Mouse (Mus musculus): ENCODE results near the gene Fyb. TPM values are rescaled to one million over a fixed set of nuclear protein-coding genes. Genes with fewer than 3 reads are reported as not detected.

Gene Fyb
- polyA plus RNA-seq, 1 experiment from 2014 or later, result 3.2 TPM

GRCm38 (mm10) chr15:6623529-6624228, 101.0 kb downstream of the Fyb start:
- H3K36me3 ChIP-seq (ENCODE audit: control insufficient read depth, insufficient read depth, low read length), result no peaks in the 10 kb centered on the region
- no peak overlapping the region for H3K4me3 ChIP-seq (ENCODE audit: low read length)
- no peak for ATAC-seq (ENCODE audit: low FRiP score, low TSS enrichment)
- no peak overlapping the region for H3K4me2 ChIP-seq (replicated peaks; ENCODE audit: low read depth, low read length)
- 0 out of 2 replicates have a peak, but pooled peaks cover 4% of the 10 kb centered on the region for H3K4me1 ChIP-seq (ENCODE audit: control insufficient read depth, insufficient read depth, low read length)
- H3K9ac ChIP-seq (ENCODE audit: low read depth, low read length), result no peak overlapping the region
- no peaks in the 10 kb centered on the region for H3K9me3 ChIP-seq (ENCODE audit: control insufficient read depth, low read length)
- no peaks in the 10 kb centered on the region for H3K27me3 ChIP-seq (ENCODE audit: control insufficient read depth, insufficient read depth, low read length)
- WGBS, result 84% methylated on average over 8 of the region's 8 CpGs
- H3K27ac ChIP-seq (ENCODE audit: low read depth, low read length), result no peak overlapping the region

- Histone ChIP-seq H3K9ac (ENCODE audit: low read depth, low read length) (peak overlapping the region; percentile 28; the same call in 1 of the 2 replicates), H3K27me3 (ENCODE audit: control insufficient read depth, insufficient read depth, low read length) (no peaks in the 10 kb centered on the region), H3K27ac (ENCODE audit: low read depth, low read length) (no peak overlapping the region), H3K36me3 (ENCODE audit: control insufficient read depth, insufficient read depth, low read length) (no peaks in the 10 kb centered on the region), H3K4me3 (ENCODE audit: low read length) (peak overlapping the region; percentile 28), H3K4me1 (ENCODE audit: control insufficient read depth, insufficient read depth, low read length) (0 out of 2 replicates have a peak, but pooled peaks cover 4% of the 10 kb centered on the region), H3K4me2 (replicated peaks; ENCODE audit: low read depth, low read length) (peak overlapping the region; percentile 44), H3K9me3 (ENCODE audit: control insufficient read depth, low read length) (no peaks in the 10 kb centered on the region)
- ATAC-seq (ENCODE audit: low FRiP score, low TSS enrichment), result peak; percentile 17; the same call in 1 of the 2 replicates
- 9% methylated on average over 18 of the region's 18 CpGs for WGBS
Measured at GRCm38 (mm10) chr15:6624365-6625182, 101.9 kb downstream of the Fyb start.

GRCm38 (mm10) chr15:6625607-6626033, 103.0 kb downstream of the Fyb start:
- no peaks in the 10 kb centered on the region for H3K36me3 ChIP-seq (ENCODE audit: control insufficient read depth, insufficient read depth, low read length)
- WGBS, result 2% methylated on average over 6 of the region's 6 CpGs
- no peak for ATAC-seq (ENCODE audit: low FRiP score, low TSS enrichment)

GRCm38 (mm10) chr15:6626123-6626522, 103.5 kb downstream of the Fyb start:
- no peak overlapping the region for H3K9ac ChIP-seq (ENCODE audit: low read depth, low read length)
- H3K4me2 ChIP-seq (replicated peaks; ENCODE audit: low read depth, low read length), result no peak overlapping the region
- H3K9me3 ChIP-seq (ENCODE audit: control insufficient read depth, low read length), result no peaks in the 10 kb centered on the region
- H3K36me3 ChIP-seq (ENCODE audit: control insufficient read depth, insufficient read depth, low read length), result no peaks in the 10 kb centered on the region
- ATAC-seq (ENCODE audit: low FRiP score, low TSS enrichment), result no peak
- no peak overlapping the region for H3K27ac ChIP-seq (ENCODE audit: low read depth, low read length)
- 0 out of 2 replicates have a peak, but pooled peaks cover 4% of the 10 kb centered on the region for H3K4me1 ChIP-seq (ENCODE audit: control insufficient read depth, insufficient read depth, low read length)
- 76% methylated on average over 5 of the region's 5 CpGs for WGBS
- H3K4me3 ChIP-seq (ENCODE audit: low read length), result no peak overlapping the region
- no peaks in the 10 kb centered on the region for H3K27me3 ChIP-seq (ENCODE audit: control insufficient read depth, insufficient read depth, low read length)

More at GRCm38 (mm10) chr15:6625607-6626033, 103.0 kb downstream of the Fyb start:
- no peaks in the 10 kb centered on the region for H3K9me3 ChIP-seq (ENCODE audit: control insufficient read depth, low read length)
- H3K27ac ChIP-seq (ENCODE audit: low read depth, low read length), result no peak overlapping the region
- H3K9ac ChIP-seq (ENCODE audit: low read depth, low read length), result no peak overlapping the region
- 0 out of 2 replicates have a peak, but pooled peaks cover 4% of the 10 kb centered on the region for H3K4me1 ChIP-seq (ENCODE audit: control insufficient read depth, insufficient read depth, low read length)
- no peaks in the 10 kb centered on the region for H3K27me3 ChIP-seq (ENCODE audit: control insufficient read depth, insufficient read depth, low read length)
- peak overlapping the region; percentile 6; the same call in 1 of the 2 replicates for H3K4me3 ChIP-seq (ENCODE audit: low read length)
- peak overlapping the region; percentile 15; the same call in 1 of the 2 replicates for H3K4me2 ChIP-seq (replicated peaks; ENCODE audit: low read depth, low read length)

GRCm38 (mm10) chr15:6628431-6629077, 105.9 kb downstream of the Fyb start:
- ATAC-seq (ENCODE audit: low FRiP score, low TSS enrichment), result no peak
- H3K27me3 ChIP-seq (ENCODE audit: control insufficient read depth, insufficient read depth, low read length), result no peaks in the 10 kb centered on the region
- H3K9ac ChIP-seq (ENCODE audit: low read depth, low read length), result no peak overlapping the region
- H3K36me3 ChIP-seq (ENCODE audit: control insufficient read depth, insufficient read depth, low read length), result no peaks in the 10 kb centered on the region
- no peaks in the 10 kb centered on the region for H3K9me3 ChIP-seq (ENCODE audit: control insufficient read depth, low read length)
- H3K27ac ChIP-seq (ENCODE audit: low read depth, low read length), result no peak overlapping the region
- no peak overlapping the region for H3K4me3 ChIP-seq (ENCODE audit: low read length)
- WGBS, result 91% methylated on average over 5 of the region's 6 CpGs
- H3K4me1 ChIP-seq (ENCODE audit: control insufficient read depth, insufficient read depth, low read length), result 0 out of 2 replicates have a peak, but pooled peaks cover 4% of the 10 kb centered on the region
- H3K4me2 ChIP-seq (replicated peaks; ENCODE audit: low read depth, low read length), result no peak overlapping the region

- no peaks in the 10 kb centered on the region for H3K9me3 ChIP-seq (ENCODE audit: control insufficient read depth, low read length)
- ATAC-seq (ENCODE audit: low FRiP score, low TSS enrichment), result no peak
- H3K4me1 ChIP-seq (ENCODE audit: control insufficient read depth, insufficient read depth, low read length), result 0 out of 2 replicates have a peak, but pooled peaks cover 4% of the 10 kb centered on the region
- no peaks in the 10 kb centered on the region for H3K36me3 ChIP-seq (ENCODE audit: control insufficient read depth, insufficient read depth, low read length)
- H3K4me3 ChIP-seq (ENCODE audit: low read length), result no peak overlapping the region
- no peaks in the 10 kb centered on the region for H3K27me3 ChIP-seq (ENCODE audit: control insufficient read depth, insufficient read depth, low read length)
- no peak overlapping the region for H3K27ac ChIP-seq (ENCODE audit: low read depth, low read length)
- no peak overlapping the region for H3K4me2 ChIP-seq (replicated peaks; ENCODE audit: low read depth, low read length)
- H3K9ac ChIP-seq (ENCODE audit: low read depth, low read length), result no peak overlapping the region
- 44% methylated on average over 4 of the region's 4 CpGs for WGBS
Measured at GRCm38 (mm10) chr15:6629174-6629573, 106.5 kb downstream of the Fyb start.

GRCm38 (mm10) chr15:6635405-6635804, 112.8 kb downstream of the Fyb start:
- Histone ChIP-seq H3K4me3 (ENCODE audit: low read length) (no peak overlapping the region), H3K4me1 (ENCODE audit: control insufficient read depth, insufficient read depth, low read length) (no peaks in the 10 kb centered on the region), H3K9ac (ENCODE audit: low read depth, low read length) (no peak overlapping the region), H3K27me3 (ENCODE audit: control insufficient read depth, insufficient read depth, low read length) (no peaks in the 10 kb centered on the region), H3K9me3 (ENCODE audit: control insufficient read depth, low read length) (no peaks in the 10 kb centered on the region), H3K27ac (ENCODE audit: low read depth, low read length) (no peak overlapping the region), H3K36me3 (ENCODE audit: control insufficient read depth, insufficient read depth, low read length) (no peaks in the 10 kb centered on the region), H3K4me2 (replicated peaks; ENCODE audit: low read depth, low read length) (no peak overlapping the region)
- ATAC-seq (ENCODE audit: low FRiP score, low TSS enrichment), result no peak
- 67% methylated on average over 3 of the region's 3 CpGs for WGBS

- Histone ChIP-seq H3K27ac (ENCODE audit: low read depth, low read length) (no peak overlapping the region), H3K9me3 (ENCODE audit: control insufficient read depth, low read length) (no peaks in the 10 kb centered on the region), H3K36me3 (ENCODE audit: control insufficient read depth, insufficient read depth, low read length) (no peaks in the 10 kb centered on the region), H3K27me3 (ENCODE audit: control insufficient read depth, insufficient read depth, low read length) (no peaks in the 10 kb centered on the region), H3K4me1 (ENCODE audit: control insufficient read depth, insufficient read depth, low read length) (no peaks in the 10 kb centered on the region), H3K4me2 (replicated peaks; ENCODE audit: low read depth, low read length) (no peak overlapping the region), H3K4me3 (ENCODE audit: low read length) (no peak overlapping the region), H3K9ac (ENCODE audit: low read depth, low read length) (no peak overlapping the region)
- no peak for ATAC-seq (ENCODE audit: low FRiP score, low TSS enrichment)
- WGBS, result 78% methylated on average over 5 of the region's 5 CpGs
Measured at GRCm38 (mm10) chr15:6642223-6642622, 119.6 kb downstream of the Fyb start.
